Mouse (Mus musculus) liver, postnatal 0 days (tissue): ENCODE measurements around the gene Ccdc57. TPM values are rescaled to one million over a fixed set of nuclear protein-coding genes. Genes with fewer than 3 reads are reported as not detected.
A peak's percentile ranks its signal among the peaks of the same experiment; 100 is the strongest.

Source experiments
- ATAC-seq: fragments of 200-750 bp; cut with Nextera tagmentation; 2 replicates; pipeline ENCODE4 v1.8.0; 2017; ENCODE audit warnings: mild to moderate bottlenecking, moderate library complexity
- DNase-seq: peaks from one replicate; pipeline ENCODE4 v3.0.0-alpha.2; 2016
- H3K27ac ChIP-seq: fragments of 300-500 bp; sonication (generic); 2 replicates; pipeline ENCODE4 v1.5.1; 2014; ENCODE audit warnings: antibody characterized with exemption, moderate library complexity, mild to moderate bottlenecking, low read depth
- H3K27me3 ChIP-seq: fragments of 300-500 bp; sonication (generic); 2 replicates; pipeline ENCODE4 v1.6.1; 2014; ENCODE audit warnings: low read length, control low read depth, mixed read lengths; ENCODE audit not compliant: insufficient read depth
- H3K36me3 ChIP-seq: fragments of 300-500 bp; sonication (generic); replicated peaks from 2 replicates; pipeline ENCODE4 v1.6.1; 2014; ENCODE audit warnings: mild to moderate bottlenecking, control low read depth, low read length, moderate library complexity, mixed read lengths; ENCODE audit not compliant: insufficient read depth
- H3K4me1 ChIP-seq: fragments of 300-500 bp; sonication (generic); 2 replicates; pipeline ENCODE4 v1.6.1; 2014; ENCODE audit warnings: antibody characterized with exemption, mild to moderate bottlenecking, control low read depth; ENCODE audit not compliant: insufficient read depth
- H3K4me2 ChIP-seq: fragments of 300-500 bp; sonication (generic); 2 replicates; pipeline ENCODE4 v1.6.1; 2014; ENCODE audit warnings: low read depth, mild to moderate bottlenecking, low read length, moderate library complexity, mixed read lengths
- H3K4me3 ChIP-seq: fragments of 300-500 bp; sonication (generic); 2 replicates; pipeline ENCODE4 v1.5.1; 2014; ENCODE audit warnings: low read depth, low read length
- H3K9ac ChIP-seq: fragments of 300-500 bp; sonication (generic); replicated peaks from 2 replicates; pipeline ENCODE4 v1.6.1; 2014; ENCODE audit warnings: mild to moderate bottlenecking, moderate library complexity
- H3K9me3 ChIP-seq: fragments of 300-500 bp; sonication (generic); 2 replicates; pipeline ENCODE4 v1.6.1; 2016; ENCODE audit warnings: mild to moderate bottlenecking, control low read depth, low read length, mixed read lengths
- CTCF ChIP-seq: sonication (generic); IDR thresholded peaks from 2 replicates; pipeline ENCODE4 v1.5.1; 2016; ENCODE audit warnings: antibody characterized with exemption, low read depth
- EP300 ChIP-seq: IDR thresholded peaks from 2 replicates; pipeline ENCODE4 v1.6.1; 2016; ENCODE audit warnings: antibody characterized with exemption, low read depth, mild to moderate bottlenecking
- WGBS: fragments of 180-500 bp; shearing (Covaris S2); extraction: QIAGEN DNeasy Blood & Tissue Kit; methylation state at CpG from one replicate; pipeline ENCODE4 v1.1.7; 2014; ENCODE audit not compliant: insufficient replicate concordance; 5-methylcytosine and 5-hydroxymethylcytosine counted together
- polyA plus RNA-seq: library from polyadenylated mRNA; unstranded; fragments of >200 nt; fragmentation: Nextera tagmentation; extraction: Ambion mirVana; gene quantifications from 2 replicates; pipeline ENCODE4 v1.2.1, GENCODE M21; 2015

The Ccdc57 gene
- polyA plus RNA-seq, 1 experiment from 2014 or later = 1.4 TPM

DNA sequence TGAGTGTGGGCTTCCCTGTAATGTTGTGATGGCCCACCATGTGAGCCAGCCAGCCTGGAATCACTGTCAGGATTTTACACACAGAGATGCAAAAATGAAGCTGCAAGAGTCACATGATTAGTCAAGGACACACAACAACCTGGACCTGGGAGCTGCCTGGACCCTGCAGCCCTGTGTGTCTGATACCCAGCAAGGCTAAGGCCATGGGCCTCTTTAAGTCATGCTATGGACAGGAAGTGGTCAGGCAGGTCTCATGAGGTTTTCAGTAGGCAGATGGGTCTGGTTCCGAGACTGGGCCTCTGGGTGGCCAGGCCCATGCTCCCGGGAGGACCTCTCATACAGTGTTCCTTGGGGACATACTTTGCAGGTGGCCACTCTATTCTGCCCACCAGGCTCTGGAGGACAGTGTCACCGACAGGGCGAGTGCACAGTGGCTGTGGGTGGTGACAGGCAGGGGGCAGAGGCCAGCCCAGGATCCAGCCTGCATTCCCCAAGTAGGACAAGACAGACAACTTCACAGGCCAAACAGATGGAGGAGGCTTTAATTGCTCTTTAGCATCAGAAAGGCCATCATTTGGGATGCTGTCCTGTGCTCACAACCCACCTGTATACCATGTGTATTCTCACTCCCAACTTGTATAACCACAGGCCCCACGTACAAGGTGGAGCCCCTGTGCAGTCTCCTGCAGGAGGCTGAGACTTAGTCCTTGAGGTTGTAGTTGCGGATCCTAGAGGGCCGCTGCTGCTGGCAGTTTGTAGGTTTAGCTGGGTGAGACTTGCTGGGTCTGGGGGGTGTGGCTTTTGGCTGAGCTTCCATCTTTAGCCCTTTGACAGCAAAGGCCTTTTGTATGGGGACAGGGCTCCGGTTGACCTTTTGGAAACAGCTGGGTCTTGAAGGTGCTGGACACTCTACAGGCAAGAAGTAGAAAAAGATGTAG is 106.4 kb downstream of the Ccdc57 start:
- Histone ChIP-seq H3K4me2 (no peak overlapping the region), H3K4me3 (no peak overlapping the region), H3K27ac (no peak overlapping the region), H3K9me3 (no peaks in the 10 kb centered on the region), H3K9ac (no peak overlapping the region), H3K4me1 (peaks cover 28% of the 10 kb centered on the region), H3K27me3 (no peaks in the 10 kb centered on the region), H3K36me3 (no peaks in the 10 kb centered on the region; the same call in 1 of the 2 replicates)
- DNase-seq = peak; percentile 14
- 83% methylated on average over 8 of the region's 8 CpGs for WGBS
- TF ChIP-seq EP300 (no peak), CTCF (no peak)
- ATAC-seq = no peak

DNA sequence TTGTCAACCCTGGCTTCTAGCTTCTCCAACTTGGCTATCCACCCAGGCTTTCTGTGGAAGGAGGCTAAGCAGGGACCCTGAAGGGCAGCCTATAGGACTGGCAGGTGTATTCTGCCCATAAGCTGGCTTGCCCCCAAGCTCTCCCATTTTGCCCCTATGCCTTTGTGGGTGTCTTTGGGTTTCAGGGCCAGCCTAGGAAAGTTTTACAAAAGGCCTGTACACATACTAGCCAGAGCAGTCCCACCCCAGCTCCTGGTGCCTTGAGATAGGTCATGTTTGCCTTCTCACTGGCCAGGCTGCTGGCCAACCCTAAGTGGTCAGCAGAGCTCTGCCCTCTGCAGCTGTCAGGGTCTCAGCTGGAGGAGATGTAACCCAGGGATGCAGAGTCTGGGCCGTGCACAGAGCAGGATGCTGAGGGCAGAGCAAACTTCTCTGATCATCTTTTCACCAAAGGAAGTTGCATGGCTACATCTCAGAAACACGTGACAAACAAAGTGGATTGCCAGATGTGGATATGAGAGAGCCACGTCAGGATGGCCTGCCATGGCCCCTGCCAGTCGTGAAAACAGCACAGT is 107.3 kb downstream of the Ccdc57 start:
- Histone ChIP-seq H3K4me3 (peak overlapping the region; percentile 68), H3K4me2 (peak overlapping the region; percentile 86), H3K4me1 (peaks cover 27% of the 10 kb centered on the region), H3K27me3 (no peaks in the 10 kb centered on the region), H3K27ac (peak overlapping the region; percentile 79), H3K36me3 (peaks cover 7% of the 10 kb centered on the region), H3K9me3 (no peaks in the 10 kb centered on the region), H3K9ac (peak overlapping the region; percentile 59; the same call in 1 of the 2 replicates)
- TF ChIP-seq CTCF (no peak), EP300 (no peak)
- no peak for ATAC-seq
- 51% methylated on average over 4 of the region's 4 CpGs for WGBS
- DNase-seq = peak; percentile 19

DNA sequence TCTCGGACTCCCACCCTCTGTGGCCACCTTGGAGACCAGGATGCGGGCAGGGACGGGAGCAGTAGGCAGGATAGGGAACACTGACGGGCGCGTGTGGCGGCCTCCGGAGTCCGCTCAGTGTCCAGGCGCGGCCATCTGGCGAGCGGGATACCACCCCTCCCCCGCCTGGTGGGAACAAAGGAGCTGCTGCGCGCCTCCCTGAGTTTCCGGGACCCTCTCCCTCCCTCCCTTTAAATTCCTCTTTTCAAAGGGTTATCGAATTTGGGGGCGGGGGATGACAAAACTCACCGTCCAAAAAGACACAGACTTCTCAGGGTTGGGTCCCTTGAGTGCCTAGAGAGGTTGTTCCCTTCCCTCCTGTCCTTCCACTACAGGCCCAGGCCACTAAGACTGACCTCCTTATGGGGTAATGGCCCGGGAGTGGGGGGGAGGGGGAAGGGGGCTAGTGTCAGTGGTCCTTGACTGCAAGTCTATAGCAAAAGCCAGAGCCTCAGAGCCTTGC is 107.8 kb downstream of the Ccdc57 start:
- Histone ChIP-seq H3K27ac (peak overlapping the region; percentile 79), H3K4me1 (peaks cover 24% of the 10 kb centered on the region), H3K4me2 (peak overlapping the region; percentile 86), H3K9me3 (no peaks in the 10 kb centered on the region), H3K36me3 (peaks cover 12% of the 10 kb centered on the region), H3K4me3 (peak overlapping the region; percentile 68), H3K9ac (peak overlapping the region; percentile 59), H3K27me3 (no peaks in the 10 kb centered on the region)
- ATAC-seq (no peak; the same call in 1 of the 2 replicates), DNase-seq (peak; percentile 38)
- TF ChIP-seq EP300 (no peak), CTCF (no peak)
- 2% methylated on average over 21 of the region's 21 CpGs for WGBS

DNA sequence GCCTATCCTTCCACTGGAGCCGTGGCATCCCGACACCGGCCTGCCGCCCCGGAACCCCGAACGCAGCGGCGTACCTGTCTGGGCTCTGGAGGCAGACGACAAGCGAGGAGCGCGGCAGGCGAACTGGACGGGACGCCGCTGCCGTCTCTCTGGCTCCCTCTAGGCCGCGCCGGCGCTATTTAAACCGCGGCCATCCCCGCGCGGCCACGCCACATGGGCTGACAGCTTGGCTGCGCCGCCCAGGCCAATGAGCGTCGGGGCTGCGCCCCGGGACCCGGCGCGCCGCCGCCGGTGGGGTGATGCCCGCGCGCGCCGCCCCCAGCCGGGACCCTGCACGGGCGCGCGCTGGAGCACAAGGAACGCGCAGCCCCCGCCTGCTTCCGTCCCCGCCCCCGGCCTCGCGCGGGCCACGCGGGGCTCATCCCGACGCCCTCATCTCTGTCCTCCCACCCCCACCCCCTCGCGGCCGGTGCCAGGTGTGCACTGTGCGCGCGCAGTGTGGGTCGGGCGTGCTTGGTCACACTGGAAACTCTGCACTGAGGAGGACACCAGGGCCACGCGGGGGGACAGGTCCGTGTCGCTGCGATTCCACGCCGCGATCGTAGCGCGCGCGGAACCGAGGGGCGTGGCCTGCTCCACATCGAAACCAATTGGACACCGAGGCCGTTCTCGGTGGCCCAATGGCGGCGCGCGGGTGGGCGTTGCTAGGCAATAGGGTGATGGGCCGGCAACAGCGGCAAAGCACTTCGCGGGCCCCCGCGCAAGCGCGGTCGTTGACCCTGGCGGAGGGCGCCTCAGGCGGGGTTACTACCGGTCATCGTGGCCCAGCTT is 108.5 kb downstream of the Ccdc57 start, which contains the start of gene Fasn:
Fasn (minus strand) TSS at position 592 of the 831 bp plus-strand sequence.
- peak within 1 kb of the TSS; percentile 86 for H3K4me2 ChIP-seq
- peak within 1 kb of the TSS; percentile 68 for H3K4me3 ChIP-seq
- H3K4me1 ChIP-seq = peaks cover 22% of the 10 kb centered on the region
- ATAC-seq (peak; percentile 87), DNase-seq (peak; percentile 95)
- H3K36me3 ChIP-seq = peaks cover 18% of the 10 kb centered on the region
- H3K27me3 ChIP-seq = no peaks in the 10 kb centered on the region
- H3K9ac ChIP-seq = peak within 1 kb of the TSS; percentile 69
- TF ChIP-seq EP300 (no peak), CTCF (peak; percentile 66)
- WGBS = under 1% methylated on average over 84 of the region's 109 CpGs
- H3K27ac ChIP-seq = peak within 1 kb of the TSS; percentile 79
- no peaks in the 10 kb centered on the region for H3K9me3 ChIP-seq

DNA sequence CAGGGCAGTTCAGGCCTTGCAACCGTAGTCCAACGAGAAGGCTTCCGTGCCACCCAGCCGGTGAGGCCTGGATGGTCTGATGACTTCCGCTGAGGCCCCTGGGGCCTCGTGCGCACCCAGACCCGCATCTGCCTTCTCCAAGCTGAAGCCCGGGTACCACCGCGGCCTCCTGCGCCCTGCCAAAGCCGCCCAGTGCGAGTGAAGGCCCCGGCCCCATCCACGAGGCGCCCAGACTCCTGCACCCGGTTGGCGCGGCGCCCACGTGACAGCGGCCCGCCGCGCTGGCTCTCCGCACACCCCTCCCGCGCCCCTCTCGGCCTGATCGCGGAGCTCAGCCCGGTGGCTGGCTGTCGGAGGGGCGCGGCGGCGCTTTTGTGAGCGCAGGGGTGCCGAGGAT is 109.1 kb downstream of the Ccdc57 start:
- ATAC-seq = peak; percentile 37
- DNase-seq = no peak
- Histone ChIP-seq H3K27ac (peak overlapping the region; percentile 72), H3K36me3 (peaks cover 24% of the 10 kb centered on the region), H3K9ac (peak overlapping the region; percentile 69), H3K4me3 (peak overlapping the region; percentile 68), H3K4me2 (peak overlapping the region; percentile 86), H3K27me3 (no peaks in the 10 kb centered on the region), H3K4me1 (peaks cover 22% of the 10 kb centered on the region), H3K9me3 (no peaks in the 10 kb centered on the region)
- TF ChIP-seq CTCF (no peak), EP300 (no peak)
- 2% methylated on average over 34 of the region's 40 CpGs for WGBS
